Mouse (Mus musculus) adrenal gland, postnatal 36 days (tissue): ENCODE data around the gene E330009J07Rik. TPM values are rescaled to one million over a fixed set of nuclear protein-coding genes. Genes with fewer than 3 reads are reported as not detected.
A peak's percentile ranks its signal among the peaks of the same experiment; 100 is the strongest.

ENCODE experiments used
- DNase-seq, 2 experiments: peaks; one replicate each; pipeline ENCODE4 v3.0.0; 2021; ENCODE audit warnings: mixed read lengths in 1 of 2
- total RNA-seq, 2 experiments: library from RNA; stranded (reverse); gene quantifications; 2 replicates each; pipeline ENCODE4 v1.2.3; 2021

The E330009J07Rik gene
- total RNA-seq, 2 experiments from 2014 or later: 11.9 to 15.4 TPM

GRCm38 (mm10) chr6:40430251-40430650 is 5.7 kb downstream of the E330009J07Rik start:
- DNase-seq: no peak

GRCm38 (mm10) chr6:40429521-40429931 is 6.4 kb downstream of the E330009J07Rik start:
- DNase-seq: no peak

GRCm38 (mm10) chr6:40428696-40429095 is 7.2 kb downstream of the E330009J07Rik start:
- no peak for DNase-seq

- DNase-seq: no peak
Measured at GRCm38 (mm10) chr6:40427441-40427840, 8.5 kb downstream of the E330009J07Rik start.

GRCm38 (mm10) chr6:40423774-40424173 is 12.2 kb downstream of the E330009J07Rik start:
- peak; percentile 22 to 59 for DNase-seq

- DNase-seq: no peak
Measured at GRCm38 (mm10) chr6:40423013-40423412, 12.9 kb downstream of the E330009J07Rik start.

- DNase-seq: no peak
Measured at GRCm38 (mm10) chr6:40421099-40421498, 14.8 kb downstream of the E330009J07Rik start.

- no peak for DNase-seq
Measured at GRCm38 (mm10) chr6:40418386-40418785, 17.5 kb downstream of the E330009J07Rik start.

- DNase-seq: no peak
Measured at GRCm38 (mm10) chr6:40415799-40416198, 20.1 kb downstream of the E330009J07Rik start.

- no peak for DNase-seq
Measured at GRCm38 (mm10) chr6:40413565-40413964, 22.4 kb downstream of the E330009J07Rik start.

- DNase-seq: no peak
Measured at GRCm38 (mm10) chr6:40413046-40413445, 22.9 kb downstream of the E330009J07Rik start.

GRCm38 (mm10) chr6:40411085-40411484 is 24.9 kb downstream of the E330009J07Rik start:
- DNase-seq: no peak

GRCm38 (mm10) chr6:40403640-40404285 is 32.2 kb downstream of the E330009J07Rik start:
- no peak for DNase-seq

GRCm38 (mm10) chr6:40402031-40402430 is 33.9 kb downstream of the E330009J07Rik start:
- no peak for DNase-seq

GRCm38 (mm10) chr6:40393213-40393612 is 42.7 kb downstream of the E330009J07Rik start:
- DNase-seq: peak; percentile 68 to 72

GRCm38 (mm10) chr6:40390975-40391374 is 45.0 kb downstream of the E330009J07Rik start:
- DNase-seq: peak in 1 of 2 experiments; percentile 7

- no peak for DNase-seq
Measured at GRCm38 (mm10) chr6:40388660-40389059, 47.3 kb downstream of the E330009J07Rik start.

GRCm38 (mm10) chr6:40385682-40386081 is 50.3 kb downstream of the E330009J07Rik start:
- DNase-seq: no peak

GRCm38 (mm10) chr6:40381908-40382307 is 54.0 kb downstream of the E330009J07Rik start:
- DNase-seq: no peak

- DNase-seq: no peak
Measured at GRCm38 (mm10) chr6:40380181-40380580, 55.8 kb downstream of the E330009J07Rik start.

GRCm38 (mm10) chr6:40371031-40371430 is 64.9 kb downstream of the E330009J07Rik start:
- DNase-seq: no peak

GRCm38 (mm10) chr6:40353360-40353759 is 82.6 kb downstream of the E330009J07Rik start:
- DNase-seq: no peak
